Mouse (Mus musculus) heart, embryonic 12.5 days (tissue): ENCODE measurements at regions not wholly inside any gene's neighbourhood (a gene's known extent, or its start where the extent isn't known, plus 50 kb on each side); places are given as distances from the start of the nearest gene placed in this dataset.
A peak's percentile ranks its signal among the peaks of the same experiment; 100 is the strongest.
"Not testable (repeated sequence)": the region's sequence is repeated elsewhere in the genome, so short reads cannot be mapped to it uniquely, and the experiment has no call there.

Experiments used
- ATAC-seq: fragments of 200-750 bp; cut with Nextera tagmentation; 2 replicates; pipeline ENCODE4 v1.8.0; 2017; ENCODE audit warnings: moderate TSS enrichment, moderate library complexity; ENCODE audit not compliant: insufficient number of reproducible peaks, low FRiP score
- H3K27ac ChIP-seq: fragments of 300-500 bp; sonication (generic); 2 replicates; pipeline ENCODE4 v1.5.1; 2016; ENCODE audit warnings: mild to moderate bottlenecking, moderate library complexity; ENCODE audit not compliant: poor library complexity, severe bottlenecking
- H3K27me3 ChIP-seq: fragments of 300-500 bp; sonication (generic); replicated peaks from 2 replicates; pipeline ENCODE4 v1.6.1; 2016; ENCODE audit warnings: mild to moderate bottlenecking, moderate library complexity
- H3K36me3 ChIP-seq: fragments of 300-500 bp; sonication (generic); 2 replicates; pipeline ENCODE4 v1.6.1; 2016; ENCODE audit warnings: mild to moderate bottlenecking, moderate library complexity
- H3K4me1 ChIP-seq: fragments of 300-500 bp; sonication (generic); replicated peaks from 2 replicates; pipeline ENCODE4 v1.6.1; 2016; ENCODE audit warnings: mild to moderate bottlenecking
- H3K4me2 ChIP-seq: fragments of 300-500 bp; sonication (generic); 2 replicates; pipeline ENCODE4 v1.6.1; 2016; ENCODE audit warnings: mild to moderate bottlenecking, moderate library complexity
- H3K4me3 ChIP-seq: fragments of 300-500 bp; sonication (generic); 2 replicates; pipeline ENCODE4 v1.5.1; 2016; ENCODE audit warnings: mild to moderate bottlenecking
- H3K9ac ChIP-seq: fragments of 300-500 bp; sonication (generic); 2 replicates; pipeline ENCODE4 v1.6.1; 2016; ENCODE audit warnings: mild to moderate bottlenecking, moderate library complexity
- H3K9me3 ChIP-seq: fragments of 300-500 bp; sonication (generic); replicated peaks from 2 replicates; pipeline ENCODE4 v1.6.1; 2016; ENCODE audit warnings: mild to moderate bottlenecking, moderate library complexity
- WGBS: fragments of 180-500 bp; shearing (Covaris S2); methylation state at CpG from one replicate; pipeline ENCODE4 v1.1.7; 2016; 5-methylcytosine and 5-hydroxymethylcytosine counted together

DNA sequence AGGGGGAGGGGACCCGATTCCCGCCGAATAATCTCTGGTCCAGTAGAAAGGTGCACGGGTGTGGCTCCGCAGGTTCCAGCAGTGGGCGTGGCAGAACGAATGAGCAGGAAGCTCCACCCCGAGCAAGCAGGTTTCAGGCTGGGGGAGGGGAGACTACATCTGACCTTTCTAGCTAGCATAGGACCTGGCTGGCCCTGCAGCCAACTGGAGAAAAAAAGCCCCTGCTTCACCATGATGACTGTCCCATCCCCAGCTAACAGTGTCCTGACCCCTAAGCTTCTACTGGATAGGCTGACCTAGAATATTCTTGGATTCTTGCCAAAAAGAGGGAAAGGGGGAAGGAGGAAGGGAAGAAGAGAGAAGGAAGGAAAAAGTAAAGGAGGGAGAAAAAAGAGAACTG, 252.1 kb downstream of the 3100002H09Rik start:
- not testable (repeated sequence) for H3K4me1 ChIP-seq, H3K9me3 ChIP-seq, ATAC-seq, H3K27ac ChIP-seq, H3K4me3 ChIP-seq, H3K36me3 ChIP-seq, H3K9ac ChIP-seq
- Histone ChIP-seq H3K27me3 (peaks cover 27% of the 10 kb centered on the region), H3K4me2 (peak overlapping the region; percentile 42)
- 2% methylated on average over 4 of the region's 8 CpGs for WGBS

GRCm38 (mm10) chr4:124350361-124350760, 260.2 kb downstream of the 3100002H09Rik start:
- Histone ChIP-seq H3K36me3 (no peaks in the 10 kb centered on the region), H3K9me3 (no peaks in the 10 kb centered on the region), H3K4me3 (no peak overlapping the region), H3K27me3 (peaks cover 3% of the 10 kb centered on the region; the same call in 1 of the 2 replicates), H3K4me1 (no peaks in the 10 kb centered on the region), H3K4me2 (no peak overlapping the region), H3K9ac (no peak overlapping the region), H3K27ac (no peak overlapping the region)
- whole genome bisulfite sequencing, result 73% methylated on average over 3 of the region's 3 CpGs
- no peak for ATAC-seq

- Histone ChIP-seq H3K27ac (no peak overlapping the region), H3K4me2 (no peak overlapping the region), H3K27me3 (peaks cover 3% of the 10 kb centered on the region; the same call in 1 of the 2 replicates), H3K36me3 (no peaks in the 10 kb centered on the region), H3K4me3 (no peak overlapping the region), H3K9me3 (no peaks in the 10 kb centered on the region), H3K4me1 (no peaks in the 10 kb centered on the region), H3K9ac (no peak overlapping the region)
- ATAC-seq, result no peak
- WGBS, result 71% methylated on average over 15 of the region's 15 CpGs
These were observed 260.9 kb downstream of the 3100002H09Rik start for GRCm38 (mm10) chr4:124349610-124350295.

GRCm38 (mm10) chr4:124349055-124349454, 261.5 kb downstream of the 3100002H09Rik start:
- Histone ChIP-seq H3K9ac (no peak overlapping the region), H3K36me3 (no peaks in the 10 kb centered on the region), H3K27me3 (peaks cover 3% of the 10 kb centered on the region; the same call in 1 of the 2 replicates), H3K27ac (no peak overlapping the region), H3K9me3 (no peaks in the 10 kb centered on the region), H3K4me1 (no peaks in the 10 kb centered on the region), H3K4me2 (no peak overlapping the region), H3K4me3 (no peak overlapping the region)
- 57% methylated on average over 3 of the region's 3 CpGs for WGBS
- no peak for ATAC-seq

- Histone ChIP-seq H3K9me3 (peaks cover 7% of the 10 kb centered on the region), H3K9ac (no peak overlapping the region), H3K27me3 (no peaks in the 10 kb centered on the region), H3K27ac (no peak overlapping the region), H3K36me3 (no peaks in the 10 kb centered on the region), H3K4me1 (no peaks in the 10 kb centered on the region), H3K4me2 (no peak overlapping the region), H3K4me3 (no peak overlapping the region)
- no peak for ATAC-seq
- 60% methylated on average over 7 of the region's 7 CpGs for WGBS
These were observed 270.5 kb downstream of the 3100002H09Rik start for GRCm38 (mm10) chr4:124340073-124340472.

GRCm38 (mm10) chr4:124335726-124336125, 274.9 kb downstream of the 3100002H09Rik start:
- H3K9ac ChIP-seq, result no peak overlapping the region
- 69% methylated on average over 2 of the region's 2 CpGs for WGBS
- H3K4me1 ChIP-seq, result no peaks in the 10 kb centered on the region
- H3K27ac ChIP-seq, result no peak overlapping the region
- H3K27me3 ChIP-seq, result no peaks in the 10 kb centered on the region
- no peaks in the 10 kb centered on the region for H3K36me3 ChIP-seq
- H3K4me3 ChIP-seq, result no peak overlapping the region
- no peak overlapping the region for H3K4me2 ChIP-seq
- ATAC-seq, result no peak
- peaks cover 3% of the 10 kb centered on the region for H3K9me3 ChIP-seq

GRCm38 (mm10) chr4:124332974-124333373, 277.6 kb downstream of the 3100002H09Rik start:
- H3K4me3 ChIP-seq, result no peak overlapping the region
- 71% methylated on average over 2 of the region's 2 CpGs for WGBS
- peak; percentile 93 for ATAC-seq
- H3K9me3 ChIP-seq, result peaks cover 3% of the 10 kb centered on the region
- no peaks in the 10 kb centered on the region for H3K4me1 ChIP-seq
- no peaks in the 10 kb centered on the region for H3K27me3 ChIP-seq
- no peak overlapping the region for H3K9ac ChIP-seq
- H3K4me2 ChIP-seq, result no peak overlapping the region
- H3K36me3 ChIP-seq, result no peaks in the 10 kb centered on the region
- H3K27ac ChIP-seq, result no peak overlapping the region

DNA sequence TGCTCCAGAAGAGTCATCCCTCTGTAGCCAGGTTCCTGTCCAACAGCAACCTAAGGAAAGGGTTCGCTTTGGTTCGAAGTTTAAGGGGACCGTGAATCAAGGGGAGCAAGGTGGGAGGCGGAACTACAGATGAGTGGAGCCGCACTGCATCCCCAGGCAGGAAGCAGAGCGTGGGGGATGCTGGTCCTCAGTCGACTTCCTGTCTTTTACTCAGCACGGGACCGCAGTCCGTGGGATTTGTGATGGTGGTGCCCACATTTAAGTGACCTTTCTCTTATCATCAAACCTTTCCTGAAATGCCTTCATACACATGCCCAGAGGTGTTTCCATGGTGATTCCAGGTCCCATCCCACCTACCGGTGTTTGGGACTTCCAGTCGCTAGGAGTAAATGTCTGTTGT, 278.2 kb downstream of the 3100002H09Rik start:
- no peaks in the 10 kb centered on the region for H3K36me3 ChIP-seq
- no peak overlapping the region for H3K27ac ChIP-seq
- H3K27me3 ChIP-seq, result no peaks in the 10 kb centered on the region
- H3K4me3 ChIP-seq, result no peak overlapping the region
- no peak overlapping the region for H3K9ac ChIP-seq
- no peaks in the 10 kb centered on the region for H3K4me1 ChIP-seq
- H3K4me2 ChIP-seq, result no peak overlapping the region
- ATAC-seq, result no peak; the same call in 1 of the 2 replicates
- H3K9me3 ChIP-seq, result peaks cover 3% of the 10 kb centered on the region
- 79% methylated on average over 12 of the region's 12 CpGs for WGBS

DNA sequence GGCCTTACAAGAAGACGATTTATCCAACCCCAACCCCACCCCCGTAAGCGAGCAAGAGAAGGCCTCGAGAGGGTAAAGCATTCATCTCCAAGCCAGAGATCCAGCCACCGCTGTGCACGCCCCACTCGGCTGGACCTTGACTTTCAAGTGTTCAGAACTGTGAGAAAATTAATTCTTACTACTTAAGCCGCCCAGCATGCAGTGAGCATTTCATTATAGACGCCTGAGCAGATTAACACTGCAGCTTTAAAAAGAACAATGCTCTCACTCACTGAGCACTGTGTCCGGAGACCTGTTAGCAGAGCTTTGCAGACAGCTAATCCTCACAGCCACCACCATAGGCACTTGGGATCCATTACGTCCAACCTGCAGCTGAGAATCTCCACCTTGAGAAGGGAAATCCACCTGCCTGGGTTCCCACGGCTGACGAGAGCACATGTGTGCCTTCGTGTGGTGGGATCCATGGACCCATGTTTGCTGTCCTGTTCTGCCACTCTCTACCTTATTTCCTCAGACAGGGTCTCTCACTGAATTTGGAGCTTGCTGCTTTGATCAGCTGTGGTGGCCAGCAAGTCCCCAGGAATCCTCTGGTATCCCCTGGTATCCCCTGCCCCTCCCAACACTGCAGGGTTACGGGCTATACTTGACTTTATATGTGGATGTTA, 281.4 kb downstream of the 3100002H09Rik start:
- ATAC-seq, result no peak
- Histone ChIP-seq H3K4me2 (no peak overlapping the region), H3K36me3 (no peaks in the 10 kb centered on the region), H3K9me3 (no peaks in the 10 kb centered on the region; the same call in 1 of the 2 replicates), H3K9ac (no peak overlapping the region), H3K4me1 (no peaks in the 10 kb centered on the region), H3K4me3 (no peak overlapping the region), H3K27me3 (no peaks in the 10 kb centered on the region), H3K27ac (no peak overlapping the region)
- 70% methylated on average over 15 of the region's 15 CpGs for WGBS

DNA sequence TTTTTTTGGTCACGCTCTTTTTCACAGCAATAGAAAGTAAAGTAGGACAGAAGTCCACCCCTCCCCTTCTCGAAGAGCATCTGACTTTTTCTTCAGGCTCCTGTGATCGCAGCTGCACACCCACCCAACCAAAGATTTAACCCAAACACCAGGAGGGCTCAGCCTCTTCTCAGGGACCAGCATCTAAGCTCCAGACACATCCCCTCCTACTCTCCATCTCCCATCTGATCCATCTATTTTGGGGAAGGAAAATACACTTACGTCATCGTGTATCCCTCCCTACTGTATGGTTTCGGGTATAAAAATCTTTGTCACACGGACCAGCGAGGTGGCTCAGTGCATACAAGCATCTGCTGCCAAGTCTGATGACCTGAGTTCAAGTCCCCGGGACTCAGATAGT, 284.3 kb downstream of the 3100002H09Rik start:
- H3K4me2 ChIP-seq, result no peak overlapping the region
- no peak for ATAC-seq
- H3K4me3 ChIP-seq, result no peak overlapping the region
- H3K4me1 ChIP-seq, result no peaks in the 10 kb centered on the region
- no peak overlapping the region for H3K27ac ChIP-seq
- no peaks in the 10 kb centered on the region; the same call in 1 of the 2 replicates for H3K9me3 ChIP-seq
- no peak overlapping the region for H3K9ac ChIP-seq
- H3K27me3 ChIP-seq, result no peaks in the 10 kb centered on the region
- 81% methylated on average over 9 of the region's 9 CpGs for WGBS
- H3K36me3 ChIP-seq, result no peaks in the 10 kb centered on the region

DNA sequence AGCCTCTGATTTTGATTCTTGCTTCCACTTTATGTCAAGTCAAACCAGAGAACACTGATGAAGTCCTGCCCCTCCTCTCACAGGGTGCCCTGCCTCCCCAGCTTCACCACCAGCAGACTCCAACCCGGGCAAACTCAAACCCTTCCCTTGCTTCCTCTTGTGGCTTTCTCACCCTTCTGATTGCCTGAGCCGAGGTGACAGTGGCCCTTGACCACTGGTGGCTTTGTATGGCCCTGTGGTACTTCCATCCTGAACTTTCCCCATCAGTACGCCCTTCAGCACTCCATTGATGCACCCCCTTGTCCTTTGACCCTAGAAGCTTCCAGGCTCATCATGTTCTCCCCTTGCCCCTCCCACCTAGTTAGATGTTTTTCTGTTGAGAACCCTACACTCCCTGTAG, 287.0 kb downstream of the 3100002H09Rik start:
- no peak overlapping the region for H3K9ac ChIP-seq
- H3K27me3 ChIP-seq, result peaks cover 3% of the 10 kb centered on the region; the same call in 1 of the 2 replicates
- no peak overlapping the region for H3K27ac ChIP-seq
- H3K4me1 ChIP-seq, result no peaks in the 10 kb centered on the region
- no peaks in the 10 kb centered on the region for H3K36me3 ChIP-seq
- 74% methylated on average over 3 of the region's 3 CpGs for WGBS
- H3K9me3 ChIP-seq, result no peaks in the 10 kb centered on the region; the same call in 1 of the 2 replicates
- no peak for ATAC-seq
- H3K4me2 ChIP-seq, result no peak overlapping the region
- H3K4me3 ChIP-seq, result no peak overlapping the region
